Mouse (Mus musculus): ENCODE data around the gene Pnp2. TPM values are rescaled to one million over a fixed set of nuclear protein-coding genes. Genes with fewer than 3 reads are reported as not detected.

Gene Pnp2
- total and polyA plus RNA-seq, 3 experiments = 0.65 to 1.7 TPM; not detected in 1

DNA sequence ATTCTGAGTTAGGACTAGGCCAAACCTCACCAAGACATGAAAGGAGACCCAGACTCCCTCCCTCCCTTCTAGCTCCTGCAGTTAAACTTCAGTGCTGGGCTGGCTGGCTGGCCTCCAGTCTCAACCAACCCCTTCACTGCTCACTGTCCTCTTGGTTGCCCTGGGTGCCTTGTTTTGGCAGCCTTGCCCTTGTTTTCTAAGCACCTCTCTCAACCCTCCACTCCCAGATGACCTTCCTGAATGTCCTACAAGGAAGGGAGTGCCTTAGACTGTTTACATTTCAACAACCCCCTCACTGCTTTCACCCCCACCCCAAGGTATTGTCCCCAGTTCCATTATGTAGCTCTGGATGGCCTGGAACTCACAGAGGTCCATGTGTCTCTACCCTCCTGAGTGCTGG is 23.8 kb downstream of the Pnp2 start:
- Histone ChIP-seq H3K4me1 (ENCODE audit: control insufficient read depth in 1 of 2, insufficient read depth in 2 of 2, low read length in 2 of 2) (peaks cover 3 to 13% of the 10 kb centered on the region in 2 experiments; a peak in 2 of 4 replicates), H3K27ac (ENCODE audit: control insufficient read depth, low read depth, low read length) (no peak overlapping the region), H3K4me3 (ENCODE audit: control insufficient read depth in 1 of 2, insufficient read depth in 1 of 2, low read depth in 2 of 2, low read length in 2 of 2) (no peak overlapping the region), H3K9me3 (replicated peaks; ENCODE audit: insufficient read depth, low read length) (no peaks in the 10 kb centered on the region), H3K27me3 (ENCODE audit: control insufficient read depth in 1 of 2, insufficient read depth in 2 of 2, low read length in 2 of 2) (no peaks in the 10 kb centered on the region; a peak in 1 of 4 replicates), H3K36me3 (ENCODE audit: control insufficient read depth in 1 of 2, insufficient read depth in 2 of 2, low read length in 2 of 2) (no peaks in the 10 kb centered on the region; a peak in 2 of 4 replicates), H3K79me2 (ENCODE audit: control insufficient read depth, insufficient read depth, low read length, poor library complexity) (no peaks in the 10 kb centered on the region), H3K9ac (ENCODE audit: control insufficient read depth, low read depth, low read length, poor library complexity, severe bottlenecking) (no peak overlapping the region)
- TF ChIP-seq GATA1 (IDR thresholded peaks at IDR 0.05; ENCODE audit: low read depth, low read length) (no peak), POLR2A (IDR thresholded peaks at IDR 0.05; ENCODE audit: control insufficient read depth in 1 of 2, insufficient read depth in 1 of 2, low read depth in 1 of 2, low read length in 2 of 2, poor library complexity in 1 of 2) (no peak), POLR2AphosphoS2 (IDR thresholded peaks at IDR 0.05; ENCODE audit: low read length) (no peak), USF2 (IDR thresholded peaks at IDR 0.05; ENCODE audit: borderline replicate concordance in 1 of 2, insufficient read depth in 1 of 2, low read depth in 1 of 2, low read length in 2 of 2) (no peak), CHD1 (IDR thresholded peaks at IDR 0.05; ENCODE audit: low read depth, low read length) (no peak), SMC3 (IDR thresholded peaks at IDR 0.05; ENCODE audit: low read depth, low read length) (no peak), NELFE (IDR thresholded peaks at IDR 0.05; ENCODE audit: low read depth, low read length) (no peak), ZKSCAN1 (IDR thresholded peaks at IDR 0.05; ENCODE audit: low read depth, low read length) (no peak), ELF1 (IDR thresholded peaks at IDR 0.05; ENCODE audit: low read depth, low read length) (no peak), ETS1 (IDR thresholded peaks at IDR 0.05; ENCODE audit: low read depth, low read length) (no peak), E2F4 (IDR thresholded peaks at IDR 0.05; ENCODE audit: borderline replicate concordance, low read depth, low read length) (no peak), MYC (IDR thresholded peaks at IDR 0.05; ENCODE audit: low read depth, low read length) (no peak), ZNF384 (IDR thresholded peaks at IDR 0.05; ENCODE audit: low read depth, low read length) (no peak), EP300 (IDR thresholded peaks at IDR 0.05; ENCODE audit: low read depth in 1 of 2, low read length in 2 of 2) (no peak)
- DNase-seq (ENCODE audit: low read depth, low spot score) = no peak

DNA sequence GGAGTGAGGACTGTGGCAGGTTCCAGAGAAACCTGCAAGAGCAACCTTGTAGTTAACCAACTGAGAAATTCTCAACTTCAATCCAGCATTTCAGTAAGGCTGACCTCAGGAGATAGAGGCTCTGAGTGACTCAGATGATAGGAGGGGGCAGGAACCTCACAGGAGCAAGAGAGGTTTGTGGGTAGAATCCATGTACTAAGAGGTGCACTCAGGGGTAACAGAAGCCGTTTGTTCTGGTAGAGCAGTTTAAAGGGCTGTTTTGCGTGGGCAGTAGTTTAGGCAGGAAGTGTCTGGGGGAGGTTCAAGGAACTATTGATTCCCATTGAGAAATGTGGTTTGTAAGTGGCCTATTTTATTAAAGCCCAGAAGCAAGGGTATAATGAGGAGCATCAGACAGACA is 25.4 kb downstream of the Pnp2 start:
- Histone ChIP-seq H3K9ac (ENCODE audit: control insufficient read depth, low read depth, low read length, poor library complexity, severe bottlenecking) (no peak overlapping the region), H3K9me3 (replicated peaks; ENCODE audit: insufficient read depth, low read length) (no peaks in the 10 kb centered on the region), H3K4me3 (ENCODE audit: control insufficient read depth in 1 of 2, insufficient read depth in 1 of 2, low read depth in 2 of 2, low read length in 2 of 2) (0 out of 4 replicates have a peak overlapping the region, but pooled peaks of 1 of the 2 experiments have one; percentile 16), H3K79me2 (ENCODE audit: control insufficient read depth, insufficient read depth, low read length, poor library complexity) (no peaks in the 10 kb centered on the region), H3K27me3 (ENCODE audit: control insufficient read depth in 1 of 2, insufficient read depth in 2 of 2, low read length in 2 of 2) (peaks cover 0 to 1% of the 10 kb centered on the region in 2 experiments; a peak in 1 of 4 replicates), H3K4me1 (ENCODE audit: control insufficient read depth in 1 of 2, insufficient read depth in 2 of 2, low read length in 2 of 2) (peaks cover 3 to 13% of the 10 kb centered on the region in 2 experiments; a peak in 2 of 4 replicates), H3K27ac (ENCODE audit: control insufficient read depth, low read depth, low read length) (no peak overlapping the region), H3K36me3 (ENCODE audit: control insufficient read depth in 1 of 2, insufficient read depth in 2 of 2, low read length in 2 of 2) (no peaks in the 10 kb centered on the region; a peak in 2 of 4 replicates)
- TF ChIP-seq GABPA (IDR thresholded peaks at IDR 0.05; ENCODE audit: low read depth, low read length) (no peak), USF2 (IDR thresholded peaks at IDR 0.05; ENCODE audit: borderline replicate concordance in 1 of 2, insufficient read depth in 1 of 2, low read depth in 1 of 2, low read length in 2 of 2) (no peak), RAD21 (IDR thresholded peaks at IDR 0.05; ENCODE audit: low read depth, low read length) (no peak), MAX (IDR thresholded peaks at IDR 0.05; ENCODE audit: low read length) (no peak), MYB (IDR thresholded peaks at IDR 0.05; ENCODE audit: low read depth, low read length) (no peak), ETS1 (IDR thresholded peaks at IDR 0.05; ENCODE audit: low read depth, low read length) (no peak), ZKSCAN1 (IDR thresholded peaks at IDR 0.05; ENCODE audit: low read depth, low read length) (no peak), EP300 (IDR thresholded peaks at IDR 0.05; ENCODE audit: low read depth in 1 of 2, low read length in 2 of 2) (peak; percentile 44), POLR2A (IDR thresholded peaks at IDR 0.05; ENCODE audit: control insufficient read depth in 1 of 2, insufficient read depth in 1 of 2, low read depth in 1 of 2, low read length in 2 of 2, poor library complexity in 1 of 2) (no peak), TAL1 (IDR thresholded peaks at IDR 0.05; ENCODE audit: low read length) (peak; percentile 17; the same call in 1 of the 2 replicates), BHLHE40 (IDR thresholded peaks at IDR 0.05; ENCODE audit: borderline replicate concordance, low read depth, low read length) (no peak), TCF12 (IDR thresholded peaks at IDR 0.05; ENCODE audit: low read depth, low read length) (no peak), MAFK (IDR thresholded peaks at IDR 0.05; ENCODE audit: borderline replicate concordance, low read depth, low read length) (no peak)
- DNase-seq (ENCODE audit: low read depth, low spot score) = peak; percentile 70
